Mouse (Mus musculus) liver, adult 2 months (tissue): ENCODE results near the gene Sap30.

Experiments
- CTCF ChIP-seq: fragments of 200-500 bp; IDR thresholded peaks from 2 replicates; pipeline ENCODE4 v1.5.1; 2011; ENCODE audit warnings: low read depth, low read length, control low read depth
- POLR2A ChIP-seq: fragments of 200-500 bp; IDR thresholded peaks from 2 replicates; pipeline ENCODE4 v1.6.1; 2011; ENCODE audit warnings: low read length, control low read depth; ENCODE audit not compliant: insufficient read depth; ENCODE audit errors: extremely low read depth

DNA sequence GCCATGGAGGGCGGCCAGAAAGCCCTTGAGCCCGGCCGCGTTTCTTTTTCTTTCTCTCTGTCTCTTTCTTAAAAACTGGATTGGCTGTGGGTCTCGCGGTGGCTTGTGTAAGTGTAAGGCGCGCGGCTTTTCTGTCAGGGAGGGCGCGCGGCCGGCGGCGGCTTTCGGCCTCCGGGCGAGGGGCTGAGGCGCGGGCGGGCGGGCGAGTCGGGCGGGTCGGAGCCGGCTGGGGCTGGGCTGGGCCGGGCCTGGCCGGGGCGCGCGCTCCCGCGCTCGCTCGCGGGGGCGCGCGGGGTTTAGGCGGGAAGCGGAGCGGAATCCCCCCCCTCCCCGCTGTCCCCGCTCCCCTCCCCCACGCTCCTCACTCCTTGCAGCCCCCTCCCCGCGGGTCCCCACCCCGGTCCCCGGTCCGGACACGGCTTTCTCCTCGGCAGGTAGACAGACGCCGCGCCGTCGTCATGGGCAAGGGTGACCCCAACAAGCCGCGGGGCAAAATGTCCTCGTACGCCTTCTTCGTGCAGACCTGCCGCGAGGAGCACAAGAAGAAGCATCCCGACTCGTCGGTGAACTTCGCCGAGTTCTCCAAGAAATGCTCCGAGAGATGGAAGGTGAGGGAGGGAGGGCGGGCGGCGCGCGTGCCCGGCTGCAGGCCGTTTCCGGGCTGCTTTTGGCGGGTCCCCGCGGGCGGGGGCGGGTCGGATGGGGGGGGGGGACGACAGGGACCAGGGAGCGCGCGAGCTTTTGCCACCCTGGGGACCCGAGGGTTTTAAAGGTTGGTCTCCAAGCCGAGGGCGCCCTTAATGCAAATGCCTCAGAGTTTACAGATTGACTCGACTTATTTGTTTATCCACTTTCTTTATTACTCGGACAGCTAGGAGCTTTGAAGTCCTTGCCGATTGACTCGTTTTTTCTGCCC, 24.7 kb upstream of the Sap30 start:
- no peak for TF ChIP-seq POLR2A
- no peak for TF ChIP-seq CTCF
